Comparison of ENCODE assay signal across 8 mouse cellular contexts in genomic region chr11:52297352-52297751, GRCm38 (mm10). TPM values are rescaled to one million over a fixed set of nuclear protein-coding genes. Genes with fewer than 3 reads are reported as not detected.
DNase-seq lines count a peak whose midpoint lies in the region; ATAC-seq and TF ChIP-seq lines count a peak whose summit lies in the region.

No protein-coding gene starts in this region.

- H3K27ac ChIP-seq in cortical plate, adult 2 months (ENCODE audit: insufficient read depth, low read length) = no peak overlapping the region
- no peak overlapping the region for H3K27ac ChIP-seq in kidney, embryonic 14.5 days (ENCODE audit: low read depth, low read length)
- H3K27ac ChIP-seq in limb, embryonic 14.5 days (replicated peaks; ENCODE audit: low read depth, low read length) = no peak overlapping the region

- WGBS in kidney, embryonic 14.5 days = 13% methylated on average over 9 of the region's 9 CpGs
- 20% methylated on average over 9 of the region's 9 CpGs for WGBS in limb, embryonic 14.5 days

- no peaks in the 10 kb centered on the region for H3K27me3 ChIP-seq in kidney, embryonic 14.5 days (ENCODE audit: control insufficient read depth, insufficient read depth, low read length)
- no peaks in the 10 kb centered on the region for H3K27me3 ChIP-seq in limb, embryonic 14.5 days (ENCODE audit: control insufficient read depth, insufficient read depth, low read length)

- no peaks in the 10 kb centered on the region for H3K4me1 ChIP-seq in cortical plate, adult 2 months (ENCODE audit: control insufficient read depth, insufficient read depth, low read length)
- H3K4me1 ChIP-seq in kidney, embryonic 14.5 days (ENCODE audit: control insufficient read depth, insufficient read depth, low read length) = no peaks in the 10 kb centered on the region
- H3K4me1 ChIP-seq in limb, embryonic 14.5 days (ENCODE audit: control insufficient read depth, insufficient read depth, low read length) = no peaks in the 10 kb centered on the region

- H3K9me3 ChIP-seq in kidney, embryonic 14.5 days (ENCODE audit: control insufficient read depth, low read length) = no peaks in the 10 kb centered on the region
- no peaks in the 10 kb centered on the region for H3K9me3 ChIP-seq in limb, embryonic 14.5 days (ENCODE audit: control insufficient read depth, low read length)

- TF ChIP-seq CTCF in cortical plate, adult 2 months (IDR thresholded peaks at IDR 0.05; ENCODE audit: extremely low read depth, insufficient read depth, low read length) = peak; percentile 65

- H3K36me3 ChIP-seq in kidney, embryonic 14.5 days (ENCODE audit: control insufficient read depth, insufficient read depth, low read length) = no peaks in the 10 kb centered on the region
- no peaks in the 10 kb centered on the region for H3K36me3 ChIP-seq in limb, embryonic 14.5 days (ENCODE audit: control insufficient read depth, insufficient read depth, low read length)

- peak; percentile 69 for DNase-seq in 416B (ENCODE audit: low read depth)
- DNase-seq in adrenal gland, adult (ENCODE audit: inconsistent age in 2 of 2, low spot score in 1 of 2) = peak; percentile 83 to 94
- DNase-seq in gastrocnemius, postnatal 36 days = peak; percentile 63 to 75
- DNase-seq in limb, embryonic 14.5 days (ENCODE audit: low spot score) = peak; percentile 57
- DNase-seq in testis, postnatal 14 days (ENCODE audit: low spot score) = peak; percentile 70

- TF ChIP-seq POLR2A in cortical plate, adult 2 months (IDR thresholded peaks at IDR 0.05; ENCODE audit: extremely low read depth, insufficient read depth, low read length) = no peak
- TF ChIP-seq POLR2A in limb, embryonic 14.5 days (IDR thresholded peaks at IDR 0.05; ENCODE audit: borderline replicate concordance, extremely low read depth, insufficient read depth, insufficient read length) = no peak

- peak; percentile 81 for ATAC-seq in kidney, embryonic 14.5 days (ENCODE audit: low FRiP score, low TSS enrichment)
- peak; percentile 67 for ATAC-seq in limb, embryonic 14.5 days (ENCODE audit: low FRiP score, low read depth)
- peak; percentile 65 for ATAC-seq in neutrophil, adult 5-6 weeks (ENCODE audit: extremely low read depth, insufficient number of reproducible peaks, low FRiP score, poor library complexity, severe bottlenecking)

- no peak overlapping the region for H3K4me3 ChIP-seq in cortical plate, adult 2 months (ENCODE audit: insufficient read depth, low read length)
- H3K4me3 ChIP-seq in kidney, embryonic 14.5 days (ENCODE audit: low read length) = no peak overlapping the region
- H3K4me3 ChIP-seq in limb, embryonic 14.5 days (replicated peaks; ENCODE audit: low read length) = no peak overlapping the region

- H3K9ac ChIP-seq in kidney, embryonic 14.5 days (ENCODE audit: low read depth, low read length) = no peak overlapping the region
- H3K9ac ChIP-seq in limb, embryonic 14.5 days (ENCODE audit: low read depth, low read length, severe bottlenecking) = no peak overlapping the region

- intact Hi-C loops in gastrocnemius, postnatal 36 days (cut with DNase I) = loop anchor here (1.0 to 5.0 kb wide), 2 partner anchors 44 to 45 kb away; no protein-coding TSS in a partner anchor

- no peak overlapping the region for H3K4me2 ChIP-seq in kidney, embryonic 14.5 days (replicated peaks; ENCODE audit: low read depth, low read length)
- H3K4me2 ChIP-seq in limb, embryonic 14.5 days (replicated peaks; ENCODE audit: low read depth, low read length, severe bottlenecking) = no peak overlapping the region

RNA-seq across cellular contexts. Expression of gene Tcf7, which starts 14.5 kb away (rescaled TPM):
- polyA plus RNA-seq in cortical plate, adult 2 months (2012; rRNA removed) = 5.1 and 6.1 TPM in 2 replicates
- total RNA-seq in gastrocnemius, postnatal 36 days (2021) = 1 to 10 TPM in 1 of 2 experiments, under 1 TPM in 1; 0.62 to 6.2 TPM
- polyA plus RNA-seq in kidney, embryonic 14.5 days (2014; fragmentation: Nextera tagmentation; extraction: Ambion mirVana) = 18.1 and 27.5 TPM in 2 replicates
- 14.0 and 17.6 TPM in 2 replicates for polyA plus RNA-seq in limb, embryonic 14.5 days (2012; rRNA removed)
- polyA plus RNA-seq in limb, embryonic 14.5 days (2014; fragmentation: Nextera tagmentation; extraction: Ambion mirVana) = 13.2 and 14.4 TPM in 2 replicates
- total RNA-seq in neutrophil, adult 5-6 weeks (2017) = 32.0 and 34.7 TPM in 2 replicates
